Mouse (Mus musculus): ENCODE measurements at regions not wholly inside any gene's neighbourhood (a gene's known extent, or its start where the extent isn't known, plus 50 kb on each side); places are given as distances from the start of the nearest gene placed in this dataset.

DNA sequence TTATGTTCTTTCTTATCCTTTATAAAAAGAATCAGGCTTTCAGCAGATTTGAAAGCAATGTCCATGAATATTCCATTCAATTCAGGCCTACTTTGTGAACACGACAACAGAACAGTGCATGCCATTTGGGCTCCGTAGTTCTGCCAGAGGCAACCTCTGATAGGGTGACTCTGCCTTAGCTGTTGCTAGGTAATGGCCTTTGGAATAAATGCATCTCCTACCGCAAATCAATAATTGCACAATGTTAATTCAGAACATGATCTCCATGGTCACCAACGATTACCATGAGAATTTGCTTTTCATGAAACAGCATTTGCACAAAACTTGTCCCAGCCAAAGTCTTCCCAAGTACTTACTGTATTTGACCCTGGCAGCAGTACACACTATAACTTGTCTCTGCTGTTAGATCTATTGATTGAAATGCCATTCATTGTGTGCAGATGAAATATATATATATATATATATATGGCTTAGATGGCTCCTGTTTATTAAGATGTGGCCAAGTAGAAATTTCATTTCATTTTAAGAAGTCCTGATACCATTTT, 195.3 kb downstream of the Ptbp2 start:
- Histone ChIP-seq H3K36me3 (replicated peaks in 1 of 2; ENCODE audit: control insufficient read depth in 1 of 2, insufficient read depth in 1 of 2, low read length in 1 of 2) (no peaks in the 10 kb centered on the region), H3K27me3 (replicated peaks) (no peaks in the 10 kb centered on the region), H3K4me1 (ENCODE audit: control insufficient read depth in 1 of 2, insufficient read depth in 2 of 2) (no peaks in the 10 kb centered on the region), H3K27ac (ENCODE audit: insufficient read depth, low read depth) (no peak overlapping the region), H3K4me3 (replicated peaks in 1 of 3; ENCODE audit: low read depth in 2 of 3, low read length in 2 of 3, poor library complexity in 1 of 3) (no peak overlapping the region), H3K4me2 (ENCODE audit: insufficient read depth, low read depth, poor library complexity, severe bottlenecking) (no peak overlapping the region), H3K9me3 (replicated peaks; ENCODE audit: low read length) (peaks cover 42% of the 10 kb centered on the region), H3K79me2 (replicated peaks; ENCODE audit: control insufficient read depth, extremely low read depth, insufficient read depth, poor library complexity, severe bottlenecking) (no peaks in the 10 kb centered on the region), H3K9ac (ENCODE audit: insufficient read depth, low read depth) (no peak overlapping the region)
- in situ Hi-C loops (cut with MboI; ENCODE audit: low pct_ligation_motif_present, low pct_unique_long_range_greater_than_20kb, low sequenced_read_pairs), result no loop called here
- TF ChIP-seq HCFC1 (IDR thresholded peaks at IDR 0.05; ENCODE audit: low read depth, low read length) (no peak), EP300 (IDR thresholded peaks at IDR 0.05; ENCODE audit: low read length) (no peak), POLR2AphosphoS2 (IDR thresholded peaks at IDR 0.05; ENCODE audit: low read depth, low read length) (no peak), IRF4 (IDR thresholded peaks at IDR 0.05; ENCODE audit: low read depth, low read length) (no peak), MYC (IDR thresholded peaks at IDR 0.05; ENCODE audit: low read depth, low read length) (no peak), ETS1 (conservative IDR thresholded peaks at IDR 0.05; ENCODE audit: low read depth, low read length) (no peak), NRF1 (IDR thresholded peaks at IDR 0.05; ENCODE audit: low read depth, low read length) (no peak), BHLHE40 (IDR thresholded peaks at IDR 0.05; ENCODE audit: low read depth, low read length) (no peak), NELFE (IDR thresholded peaks at IDR 0.05; ENCODE audit: low read depth, low read length) (no peak), KAT2A (IDR thresholded peaks at IDR 0.05; ENCODE audit: insufficient replicate concordance, low read length) (no peak), SIN3A (IDR thresholded peaks at IDR 0.05; ENCODE audit: low read length) (no peak), MXI1 (IDR thresholded peaks at IDR 0.05; ENCODE audit: low read depth, low read length) (no peak), GABPA (IDR thresholded peaks at IDR 0.05; ENCODE audit: insufficient replicate concordance, low read depth, low read length) (no peak), ZMIZ1 (IDR thresholded peaks at IDR 0.05; ENCODE audit: low read depth, low read length) (no peak), ZC3H11A (IDR thresholded peaks at IDR 0.05; ENCODE audit: low read depth, low read length) (no peak), CHD1 (IDR thresholded peaks at IDR 0.05; ENCODE audit: low read depth, low read length) (no peak), E2F4 (IDR thresholded peaks at IDR 0.05; ENCODE audit: insufficient replicate concordance, low read depth, low read length) (no peak), TBP (conservative IDR thresholded peaks at IDR 0.05; ENCODE audit: low read depth, low read length) (no peak)
- dilution Hi-C loops (cut with MboI; ENCODE audit: extremely low pct_ligation_motif_present, extremely low pct_unique_long_range_greater_than_20kb, low sequenced_read_pairs), result no loop called here
- DNase-seq (ENCODE audit: extremely low read depth), result no peak

DNA sequence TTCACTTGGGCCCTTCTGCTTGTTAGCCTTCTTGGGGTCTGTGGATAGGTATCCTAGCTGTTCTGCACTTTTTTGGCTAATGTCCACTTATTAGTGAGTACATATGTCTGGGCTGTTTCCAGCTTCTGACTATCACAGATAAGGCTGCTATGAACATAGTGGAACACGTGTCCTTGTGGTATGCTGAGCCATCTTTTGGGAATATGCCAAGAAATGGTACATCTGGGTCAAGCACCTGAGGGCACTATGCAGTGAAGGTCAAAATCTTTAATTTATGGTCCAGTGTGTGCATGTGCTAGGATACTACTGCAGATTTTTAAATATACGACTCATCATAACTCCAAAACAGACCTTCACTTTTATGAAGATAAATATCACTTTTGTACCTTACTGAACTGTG, 196.3 kb downstream of the Ptbp2 start:
- no peaks in the 10 kb centered on the region for H3K4me1 ChIP-seq (ENCODE audit: control insufficient read depth in 1 of 2, insufficient read depth in 2 of 2)
- dilution Hi-C loops (cut with MboI; ENCODE audit: extremely low pct_ligation_motif_present, extremely low pct_unique_long_range_greater_than_20kb, low sequenced_read_pairs), result no loop called here
- no peak overlapping the region for H3K9ac ChIP-seq (ENCODE audit: insufficient read depth, low read depth)
- no peak overlapping the region for H3K4me3 ChIP-seq (replicated peaks in 1 of 3; ENCODE audit: low read depth in 2 of 3, low read length in 2 of 3, poor library complexity in 1 of 3)
- H3K4me2 ChIP-seq (ENCODE audit: insufficient read depth, low read depth, poor library complexity, severe bottlenecking), result no peak overlapping the region
- in situ Hi-C loops (cut with MboI; ENCODE audit: low pct_ligation_motif_present, low pct_unique_long_range_greater_than_20kb, low sequenced_read_pairs), result no loop called here
- H3K36me3 ChIP-seq (replicated peaks in 1 of 2; ENCODE audit: control insufficient read depth in 1 of 2, insufficient read depth in 1 of 2, low read length in 1 of 2), result no peaks in the 10 kb centered on the region
- TF ChIP-seq E2F4 (IDR thresholded peaks at IDR 0.05; ENCODE audit: insufficient replicate concordance, low read depth, low read length) (no peak), IRF4 (IDR thresholded peaks at IDR 0.05; ENCODE audit: low read depth, low read length) (no peak), ELF1 (IDR thresholded peaks at IDR 0.05; ENCODE audit: low read depth, low read length) (no peak), TCF12 (IDR thresholded peaks at IDR 0.05; ENCODE audit: low read depth, low read length) (no peak), MAX (IDR thresholded peaks at IDR 0.05; ENCODE audit: low read length) (no peak), MYC (IDR thresholded peaks at IDR 0.05; ENCODE audit: low read depth, low read length) (no peak), POLR2A (IDR thresholded peaks at IDR 0.05; ENCODE audit: low read depth, low read length) (no peak), PAX5 (IDR thresholded peaks at IDR 0.05; ENCODE audit: low read length) (no peak), ETS1 (conservative IDR thresholded peaks at IDR 0.05; ENCODE audit: low read depth, low read length) (no peak), BHLHE40 (IDR thresholded peaks at IDR 0.05; ENCODE audit: low read depth, low read length) (no peak), ZKSCAN1 (IDR thresholded peaks at IDR 0.05; ENCODE audit: borderline replicate concordance, low read depth, low read length) (no peak), RCOR1 (conservative IDR thresholded peaks at IDR 0.05; ENCODE audit: low read depth, low read length) (no peak), KAT2A (IDR thresholded peaks at IDR 0.05; ENCODE audit: insufficient replicate concordance, low read length) (no peak), POLR2AphosphoS2 (IDR thresholded peaks at IDR 0.05; ENCODE audit: low read depth, low read length) (no peak), MXI1 (IDR thresholded peaks at IDR 0.05; ENCODE audit: low read depth, low read length) (no peak)
- H3K79me2 ChIP-seq (replicated peaks; ENCODE audit: control insufficient read depth, extremely low read depth, insufficient read depth, poor library complexity, severe bottlenecking), result no peaks in the 10 kb centered on the region
- no peaks in the 10 kb centered on the region for H3K27me3 ChIP-seq (replicated peaks)
- no peak overlapping the region for H3K27ac ChIP-seq (ENCODE audit: insufficient read depth, low read depth)
- peaks cover 39% of the 10 kb centered on the region for H3K9me3 ChIP-seq (replicated peaks; ENCODE audit: low read length)
- no peak for DNase-seq (ENCODE audit: extremely low read depth)
